Mouse (Mus musculus) heart, postnatal 0 days (tissue): ENCODE measurements around the gene Gm10642.

Experiments
- CTCF ChIP-seq: IDR thresholded peaks from 2 replicates; pipeline ENCODE4 v1.5.1; 2016; ENCODE audit warnings: antibody characterized with exemption, control low read depth, low read depth
- EP300 ChIP-seq: IDR thresholded peaks from 2 replicates; pipeline ENCODE4 v1.6.1; 2016; ENCODE audit warnings: antibody characterized with exemption, low read depth

DNA sequence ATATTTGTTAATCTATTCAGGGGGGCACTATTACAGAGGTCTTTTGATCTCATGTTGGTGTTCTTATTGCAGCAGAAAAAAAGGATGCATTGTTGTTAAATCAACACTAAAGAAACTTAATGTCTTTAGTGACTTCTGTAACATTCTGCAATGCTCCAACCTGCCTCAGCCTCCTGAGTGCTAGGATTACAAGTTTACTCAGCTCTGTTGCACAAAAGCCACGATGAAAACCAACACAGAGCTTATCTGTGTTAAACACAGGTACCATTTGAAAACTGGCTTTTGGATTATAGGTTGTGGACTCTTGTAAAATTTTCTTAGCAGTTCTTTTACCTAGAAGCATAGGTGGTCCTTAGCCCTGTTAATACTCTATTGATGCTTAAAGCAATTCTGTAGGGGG lies 42.0 kb downstream of the Gm10642 start:
- TF ChIP-seq CTCF (no peak), EP300 (no peak)
